Mouse (Mus musculus) heart, embryonic 12.5 days (tissue): ENCODE measurements around the gene Prickle2. TPM values are rescaled to one million over a fixed set of nuclear protein-coding genes. Genes with fewer than 3 reads are reported as not detected.

Source experiments
- ATAC-seq: fragments of 200-750 bp; cut with Nextera tagmentation; 2 replicates; pipeline ENCODE4 v1.8.0; 2017; ENCODE audit warnings: moderate TSS enrichment, moderate library complexity; ENCODE audit not compliant: insufficient number of reproducible peaks, low FRiP score
- H3K27ac ChIP-seq: fragments of 300-500 bp; sonication (generic); 2 replicates; pipeline ENCODE4 v1.5.1; 2016; ENCODE audit warnings: mild to moderate bottlenecking, moderate library complexity; ENCODE audit not compliant: poor library complexity, severe bottlenecking
- H3K27me3 ChIP-seq: fragments of 300-500 bp; sonication (generic); replicated peaks from 2 replicates; pipeline ENCODE4 v1.6.1; 2016; ENCODE audit warnings: mild to moderate bottlenecking, moderate library complexity
- H3K36me3 ChIP-seq: fragments of 300-500 bp; sonication (generic); 2 replicates; pipeline ENCODE4 v1.6.1; 2016; ENCODE audit warnings: mild to moderate bottlenecking, moderate library complexity
- H3K4me1 ChIP-seq: fragments of 300-500 bp; sonication (generic); replicated peaks from 2 replicates; pipeline ENCODE4 v1.6.1; 2016; ENCODE audit warnings: mild to moderate bottlenecking
- H3K4me2 ChIP-seq: fragments of 300-500 bp; sonication (generic); 2 replicates; pipeline ENCODE4 v1.6.1; 2016; ENCODE audit warnings: mild to moderate bottlenecking, moderate library complexity
- H3K4me3 ChIP-seq: fragments of 300-500 bp; sonication (generic); 2 replicates; pipeline ENCODE4 v1.5.1; 2016; ENCODE audit warnings: mild to moderate bottlenecking
- H3K9ac ChIP-seq: fragments of 300-500 bp; sonication (generic); 2 replicates; pipeline ENCODE4 v1.6.1; 2016; ENCODE audit warnings: mild to moderate bottlenecking, moderate library complexity
- H3K9me3 ChIP-seq: fragments of 300-500 bp; sonication (generic); replicated peaks from 2 replicates; pipeline ENCODE4 v1.6.1; 2016; ENCODE audit warnings: mild to moderate bottlenecking, moderate library complexity
- WGBS: fragments of 180-500 bp; shearing (Covaris S2); methylation state at CpG from one replicate; pipeline ENCODE4 v1.1.7; 2016; 5-methylcytosine and 5-hydroxymethylcytosine counted together
- polyA plus RNA-seq: library from polyadenylated mRNA; unstranded; fragments of >200 nt; fragmentation: Nextera tagmentation; extraction: Ambion mirVana; gene quantifications from 2 replicates; pipeline ENCODE4 v1.2.1, GENCODE M21; 2016

The Prickle2 gene
- polyA plus RNA-seq, 1 experiment from 2014 or later: 7.9 TPM

DNA sequence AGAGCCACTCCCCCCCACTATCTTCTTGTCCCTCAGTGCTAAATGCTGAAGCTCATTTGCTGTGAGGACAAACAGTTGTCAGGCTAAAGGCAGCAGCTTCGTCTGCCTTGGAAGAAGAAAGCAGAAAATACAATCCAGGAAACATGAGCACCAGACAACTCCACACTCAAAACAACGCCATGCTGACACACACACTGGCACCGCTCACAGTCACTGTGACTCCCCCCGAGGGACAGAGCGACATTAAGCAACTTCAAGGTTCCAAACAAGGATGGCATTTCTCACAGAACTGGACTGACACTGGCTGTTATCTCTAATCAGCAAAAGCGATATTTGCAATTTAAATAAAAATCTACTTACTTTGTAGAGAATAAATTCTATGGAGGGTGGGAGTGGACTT, 331.1 kb downstream of the Prickle2 start:
- WGBS: 65% methylated on average over 6 of the region's 6 CpGs
- peaks cover 27% of the 10 kb centered on the region for H3K36me3 ChIP-seq
- H3K4me3 ChIP-seq: no peak overlapping the region
- H3K27ac ChIP-seq: no peak overlapping the region
- H3K9me3 ChIP-seq: peaks cover 3% of the 10 kb centered on the region; the same call in 1 of the 2 replicates
- ATAC-seq: no peak
- H3K4me1 ChIP-seq: 0 out of 2 replicates have a peak, but pooled peaks cover 3% of the 10 kb centered on the region
- H3K9ac ChIP-seq: no peak overlapping the region
- no peaks in the 10 kb centered on the region for H3K27me3 ChIP-seq
- H3K4me2 ChIP-seq: no peak overlapping the region

DNA sequence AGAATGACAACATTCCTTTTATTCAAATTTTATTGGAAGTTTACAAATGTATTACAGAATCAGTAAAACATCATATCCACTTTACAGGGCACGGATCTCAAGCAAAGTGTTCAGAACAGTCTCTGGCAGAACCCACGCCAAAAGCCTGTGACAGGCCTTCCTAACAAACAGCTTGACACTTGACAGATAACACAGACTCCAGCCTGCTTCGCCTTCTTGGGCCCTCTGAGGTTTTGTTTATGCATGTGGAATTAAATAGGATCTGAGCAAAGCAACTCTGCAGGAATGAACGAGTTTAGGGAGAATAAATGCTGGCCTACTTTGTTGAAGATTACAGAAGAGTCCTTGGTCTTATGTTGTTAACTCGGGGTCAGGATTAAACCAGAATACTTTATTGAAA, 335.1 kb downstream of the Prickle2 start:
- WGBS: 29% methylated on average over 5 of the region's 5 CpGs
- Histone ChIP-seq H3K4me2 (no peak overlapping the region), H3K9ac (no peak overlapping the region), H3K27ac (no peak overlapping the region), H3K27me3 (no peaks in the 10 kb centered on the region), H3K4me3 (no peak overlapping the region), H3K4me1 (0 out of 2 replicates have a peak, but pooled peaks cover 3% of the 10 kb centered on the region), H3K36me3 (peaks cover 12% of the 10 kb centered on the region), H3K9me3 (peaks cover 13% of the 10 kb centered on the region; the same call in 1 of the 2 replicates)
- no peak for ATAC-seq

DNA sequence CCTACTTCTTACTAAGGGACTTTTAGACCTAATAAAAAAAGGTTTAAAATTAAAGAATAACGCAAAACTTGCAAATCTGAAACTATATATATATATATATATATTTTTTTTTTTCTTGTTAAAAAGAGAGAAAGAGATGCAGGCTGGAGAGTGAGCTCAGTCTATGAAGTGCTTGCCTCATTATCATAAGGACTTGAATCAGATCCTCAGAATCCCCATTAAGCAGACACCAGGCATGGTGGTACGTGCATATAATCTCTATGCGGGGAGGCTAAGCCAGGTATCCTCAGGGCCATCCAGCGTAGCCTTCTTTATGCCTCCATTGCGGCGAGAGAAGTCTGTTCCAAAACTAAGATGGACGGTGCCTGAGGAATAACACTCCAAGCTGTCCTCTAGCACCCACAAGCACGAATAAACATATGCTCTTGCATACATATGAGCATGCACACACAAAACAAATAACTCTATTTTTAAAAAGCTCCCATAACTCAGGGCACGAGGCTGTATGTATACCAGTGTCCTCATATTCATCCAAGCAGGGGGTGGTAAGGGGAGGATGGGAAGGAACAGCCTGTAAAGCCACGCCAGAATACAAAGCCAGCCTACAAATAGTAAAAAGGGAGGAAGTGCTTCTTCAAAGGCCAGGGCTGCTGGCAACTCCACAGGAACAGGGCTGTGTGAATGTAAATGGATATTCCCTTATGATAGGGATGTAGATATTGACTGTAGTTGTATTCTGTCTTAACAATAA, 358.5 kb downstream of the Prickle2 start:
- H3K4me2 ChIP-seq: no peak overlapping the region
- 74% methylated on average over 10 of the region's 10 CpGs for WGBS
- H3K4me1 ChIP-seq: no peaks in the 10 kb centered on the region
- no peak for ATAC-seq
- H3K36me3 ChIP-seq: no peaks in the 10 kb centered on the region
- no peak overlapping the region for H3K27ac ChIP-seq
- H3K4me3 ChIP-seq: no peak overlapping the region
- H3K9ac ChIP-seq: peak overlapping the region; percentile 18; the same call in 1 of the 2 replicates
- 0 out of 2 replicates have a peak, but pooled peaks cover 3% of the 10 kb centered on the region for H3K9me3 ChIP-seq
- no peaks in the 10 kb centered on the region; the same call in 1 of the 2 replicates for H3K27me3 ChIP-seq

DNA sequence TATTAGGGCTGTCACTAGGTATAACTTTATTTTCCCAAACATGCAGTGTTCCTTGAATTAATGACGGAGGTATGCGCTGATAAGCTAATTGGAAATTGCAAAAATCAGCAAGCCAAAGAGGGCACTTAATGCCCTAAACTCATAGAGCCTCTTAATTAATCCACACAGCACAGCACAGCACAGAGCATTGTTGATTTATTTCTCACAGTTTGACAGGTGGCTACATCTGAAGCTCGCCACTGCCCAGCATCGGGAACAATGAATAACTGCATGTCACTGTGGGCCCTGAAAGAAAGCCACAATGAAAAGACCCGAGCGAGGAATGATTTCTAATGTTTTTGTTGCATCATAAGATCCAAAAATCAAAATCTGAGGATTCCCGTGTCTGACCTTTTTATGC, 359.2 kb downstream of the Prickle2 start:
- H3K9me3 ChIP-seq: 0 out of 2 replicates have a peak, but pooled peaks cover 3% of the 10 kb centered on the region
- WGBS: 78% methylated on average over 7 of the region's 7 CpGs
- no peak overlapping the region for H3K4me3 ChIP-seq

DNA sequence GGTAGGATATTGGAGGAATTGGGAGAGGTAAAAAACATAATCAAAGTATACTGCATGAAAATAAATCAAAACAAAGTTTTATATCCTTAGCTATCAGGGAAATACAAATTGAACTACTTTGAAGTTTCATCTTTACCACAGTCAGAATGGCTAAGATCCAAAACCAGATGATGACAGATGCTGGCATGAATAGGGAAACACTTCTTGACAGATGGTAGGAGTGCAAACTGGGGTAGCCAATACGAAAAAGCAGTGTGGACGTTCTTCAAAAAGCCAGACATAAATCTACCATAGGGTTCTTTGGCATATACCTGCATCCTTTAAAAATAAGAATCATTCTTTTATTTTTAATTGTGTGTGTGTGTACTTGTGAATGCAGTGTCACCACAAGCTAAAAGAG, 360.8 kb downstream of the Prickle2 start:
- Histone ChIP-seq H3K27me3 (no peaks in the 10 kb centered on the region; the same call in 1 of the 2 replicates), H3K9ac (no peak overlapping the region), H3K4me2 (no peak overlapping the region), H3K4me1 (no peaks in the 10 kb centered on the region), H3K9me3 (0 out of 2 replicates have a peak, but pooled peaks cover 3% of the 10 kb centered on the region), H3K27ac (no peak overlapping the region), H3K4me3 (no peak overlapping the region), H3K36me3 (no peaks in the 10 kb centered on the region)
- WGBS: 76% methylated on average over 2 of the region's 2 CpGs
- ATAC-seq: no peak

More for the DNA sequence above, 359.2 kb downstream of the Prickle2 start:
- H3K27ac ChIP-seq: no peak overlapping the region
- no peak for ATAC-seq
- H3K9ac ChIP-seq: no peak overlapping the region
- no peaks in the 10 kb centered on the region for H3K4me1 ChIP-seq
- H3K4me2 ChIP-seq: no peak overlapping the region
- H3K36me3 ChIP-seq: no peaks in the 10 kb centered on the region
- no peaks in the 10 kb centered on the region; the same call in 1 of the 2 replicates for H3K27me3 ChIP-seq

DNA sequence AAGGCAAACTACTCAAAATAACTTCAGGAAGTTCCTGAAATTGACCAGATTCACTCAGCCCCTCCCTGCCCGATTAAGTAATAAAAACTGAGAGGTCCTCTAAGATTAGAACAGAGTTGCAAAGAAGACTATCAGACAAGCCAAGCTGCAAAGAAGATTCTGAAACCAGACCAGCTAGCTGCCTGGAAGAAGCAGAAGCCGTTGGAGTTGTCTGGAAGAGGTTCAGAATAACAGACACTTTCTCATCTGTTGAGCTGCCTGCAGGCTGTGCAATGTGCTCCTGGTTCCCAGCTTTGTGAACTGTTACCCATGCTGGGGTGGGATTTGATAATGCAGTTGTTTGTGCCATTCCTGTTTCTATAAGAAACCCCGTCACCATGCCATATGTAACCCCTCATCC, 361.4 kb downstream of the Prickle2 start:
- no peak overlapping the region for H3K9ac ChIP-seq
- H3K4me1 ChIP-seq: no peaks in the 10 kb centered on the region
- no peak overlapping the region for H3K4me2 ChIP-seq
- WGBS: 66% methylated on average over 3 of the region's 3 CpGs
- no peak overlapping the region for H3K4me3 ChIP-seq
- H3K36me3 ChIP-seq: no peaks in the 10 kb centered on the region
- 0 out of 2 replicates have a peak, but pooled peaks cover under 1% of the 10 kb centered on the region for H3K9me3 ChIP-seq
- no peak for ATAC-seq
- H3K27ac ChIP-seq: no peak overlapping the region
- no peaks in the 10 kb centered on the region; the same call in 1 of the 2 replicates for H3K27me3 ChIP-seq

Other genes with a start within 250 kb of the Prickle2 start
- 4.8 and 5.0 TPM in 2 replicates for gene A730049H05Rik, start 110.3 kb upstream of the Prickle2 start, polyA plus RNA-seq
- 0.10 and 0.13 TPM in 2 replicates for gene Gm15737, start 163.2 kb upstream of the Prickle2 start, polyA plus RNA-seq
- gene Adamts9, start 237.3 kb upstream of the Prickle2 start, polyA plus RNA-seq: 6.4 and 7.0 TPM in 2 replicates